Mouse (Mus musculus): Measurements from ENCODE around the gene Chrnb4. TPM values are rescaled to one million over a fixed set of nuclear protein-coding genes. Genes with fewer than 3 reads are reported as not detected.

The Chrnb4 gene
- total RNA-seq, 2 experiments from 2014 or later: not detected

DNA sequence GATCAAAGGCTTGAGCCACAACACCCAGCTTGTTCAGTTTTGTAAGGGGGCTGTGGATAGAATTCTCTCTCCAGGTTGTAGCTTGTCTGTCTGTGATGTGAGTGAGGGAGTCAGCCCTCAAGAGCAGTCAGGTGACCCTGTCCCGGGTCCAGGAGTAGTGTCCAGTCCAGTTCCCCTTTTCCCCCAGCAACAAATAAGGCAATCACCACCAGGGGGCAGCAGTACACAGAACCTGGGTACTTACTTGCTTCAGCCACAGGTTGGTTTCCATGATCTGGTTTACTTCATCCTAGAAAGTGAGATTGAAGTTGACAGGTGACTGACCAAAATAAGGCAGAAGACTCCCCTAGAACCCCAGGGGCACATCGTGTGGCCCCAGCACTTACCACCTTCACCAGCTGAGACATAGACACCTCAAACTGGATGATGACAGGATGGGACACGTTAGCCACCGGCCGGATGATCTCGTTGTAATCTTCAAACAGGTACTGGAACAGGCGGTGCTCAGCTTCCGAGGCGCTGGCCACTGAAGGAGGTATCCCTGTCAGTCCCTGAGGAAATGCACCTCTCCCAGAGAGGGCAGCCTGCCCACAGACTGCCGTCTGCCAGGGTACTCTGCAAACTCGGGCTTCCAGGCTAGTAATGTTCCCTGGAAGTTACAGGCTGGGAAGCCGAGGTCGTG is 24.5 kb downstream of the Chrnb4 start:
- peak; percentile 86 for ATAC-seq (replicated peaks; ENCODE audit: poor library complexity, severe bottlenecking)

DNA sequence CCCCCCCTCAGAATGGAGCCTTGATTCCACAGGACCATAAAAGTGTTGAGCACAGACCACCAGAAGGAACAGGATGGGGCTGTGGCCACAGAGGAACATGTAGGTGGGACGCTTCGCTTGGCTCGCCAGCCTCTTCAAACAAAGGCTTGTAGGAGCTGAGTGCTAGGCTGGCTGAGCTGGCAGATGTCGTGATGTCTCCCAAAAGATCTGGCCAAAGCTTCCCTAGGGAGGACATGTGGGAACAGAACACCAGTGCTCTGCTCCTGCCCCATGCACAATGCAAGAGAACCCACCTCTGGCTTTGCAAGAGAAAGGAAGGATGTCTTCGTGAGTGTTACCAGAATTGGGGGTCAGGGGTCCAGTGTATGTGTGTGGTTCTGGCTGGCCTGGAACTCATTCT is 25.3 kb downstream of the Chrnb4 start:
- ATAC-seq (replicated peaks; ENCODE audit: poor library complexity, severe bottlenecking): no peak

DNA sequence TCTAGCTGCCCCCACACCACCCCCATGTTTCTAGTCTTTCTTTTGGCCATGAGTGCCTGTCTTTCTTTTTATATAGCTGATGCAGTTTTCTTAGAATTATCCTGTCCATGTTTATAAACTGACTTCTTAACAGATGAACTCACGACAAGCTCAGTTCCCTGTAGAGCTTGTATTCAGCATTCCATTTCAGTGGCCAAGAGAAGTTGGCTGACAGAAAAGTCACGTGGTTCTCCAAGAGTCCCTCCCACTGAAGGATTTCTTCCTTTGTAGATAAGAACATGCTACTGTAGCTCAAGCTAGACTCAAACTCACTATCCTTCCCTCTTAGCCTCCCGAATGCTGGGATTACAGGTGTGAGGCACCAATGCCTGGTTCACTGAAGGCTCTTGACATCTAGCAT is 31.7 kb downstream of the Chrnb4 start:
- ATAC-seq (replicated peaks; ENCODE audit: poor library complexity, severe bottlenecking): no peak

DNA sequence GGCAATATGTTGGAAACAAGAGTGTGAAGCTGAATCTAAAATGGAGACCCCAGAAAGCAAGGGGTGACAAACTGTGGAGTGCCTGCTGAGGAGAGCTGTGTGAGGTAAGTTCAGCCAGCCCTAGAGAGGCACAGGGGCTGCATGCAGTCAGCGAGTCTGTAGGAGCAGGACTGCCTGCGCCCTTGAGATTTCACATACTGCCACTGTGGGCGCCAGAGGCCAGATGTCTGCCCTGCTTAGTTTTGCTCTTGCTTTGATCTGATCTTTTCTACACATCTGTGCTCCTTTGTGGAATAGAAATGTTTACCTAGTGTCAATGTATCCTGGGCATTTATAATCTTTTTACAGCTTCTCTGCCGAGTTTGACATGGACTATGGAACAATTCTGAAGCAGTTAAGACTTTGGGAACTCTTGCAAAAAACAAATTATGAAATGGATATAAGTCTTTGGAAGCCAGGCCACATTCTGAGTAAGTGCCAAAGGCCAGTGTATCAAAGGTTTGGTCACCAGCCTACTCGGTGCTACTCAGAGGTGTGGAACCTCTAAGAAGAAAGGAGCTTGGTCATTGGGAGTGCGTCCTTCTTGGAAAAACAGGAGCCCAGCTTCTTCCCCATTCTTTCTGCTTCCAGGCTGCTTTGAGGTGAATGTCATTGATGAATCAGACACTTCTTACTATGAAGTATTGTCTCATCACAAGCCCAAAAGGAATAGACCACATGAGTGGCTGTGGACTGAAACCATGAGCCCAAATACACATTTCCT is 37.8 kb downstream of the Chrnb4 start:
- ATAC-seq (replicated peaks; ENCODE audit: poor library complexity, severe bottlenecking): no peak

DNA sequence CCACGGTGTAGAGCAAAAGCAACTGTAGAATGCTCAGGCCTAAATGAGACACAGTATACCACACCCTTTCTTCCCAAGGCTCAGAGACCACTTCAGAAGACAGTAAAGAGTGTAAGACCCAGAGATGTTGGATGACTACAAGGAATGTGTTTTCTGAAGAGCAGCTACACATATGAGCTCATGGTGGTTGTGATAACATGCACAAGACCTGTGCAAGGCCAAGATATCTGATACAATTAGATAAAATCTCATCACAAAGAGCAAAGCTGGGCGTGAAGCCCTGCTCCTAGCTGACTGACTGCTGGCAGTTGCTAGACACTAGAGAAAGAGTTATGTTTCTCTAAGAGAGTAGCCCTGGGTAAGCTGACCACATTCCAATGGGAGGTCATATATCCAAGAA is 38.9 kb downstream of the Chrnb4 start:
- no peak for ATAC-seq (replicated peaks; ENCODE audit: poor library complexity, severe bottlenecking)

DNA sequence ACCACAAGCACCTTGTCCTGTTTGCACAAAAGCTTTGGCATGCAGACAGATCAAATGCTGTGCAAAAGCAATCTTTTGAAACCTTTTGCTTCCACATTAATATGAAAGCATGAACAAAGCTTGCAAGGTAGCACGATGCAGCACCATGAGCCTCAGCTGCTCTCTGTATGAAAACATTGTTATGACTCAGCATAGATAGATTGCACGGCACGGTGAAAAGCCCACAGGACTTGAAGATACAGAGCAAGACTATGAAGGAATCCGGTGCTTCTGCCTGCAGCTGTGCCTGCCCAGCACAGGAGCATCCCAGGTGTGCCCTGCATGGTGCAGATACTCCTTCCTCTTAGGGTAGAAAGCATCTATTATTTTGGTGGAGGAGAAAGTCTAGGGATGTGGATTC is 45.0 kb downstream of the Chrnb4 start:
- no peak for ATAC-seq (replicated peaks; ENCODE audit: poor library complexity, severe bottlenecking)

DNA sequence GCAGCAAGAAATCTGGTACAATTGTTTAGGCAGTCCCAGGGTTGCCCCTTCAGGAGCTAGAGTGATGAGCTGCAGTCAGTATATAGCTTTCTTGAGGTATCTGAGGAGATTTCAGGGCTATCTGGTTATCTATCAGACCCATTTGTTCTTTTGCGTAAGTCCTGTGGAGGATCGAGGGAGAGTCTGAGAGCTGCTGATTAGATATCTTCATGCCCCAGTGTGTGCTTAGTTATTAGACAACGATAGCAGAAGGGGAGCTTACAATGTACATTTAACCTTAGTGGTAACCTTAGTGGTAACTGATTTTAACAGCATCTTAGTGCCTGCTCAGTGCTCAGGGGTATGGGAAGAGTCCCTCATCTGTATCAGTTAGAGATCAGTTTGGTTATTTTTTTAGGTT is 52.9 kb downstream of the Chrnb4 start:
- ATAC-seq (replicated peaks; ENCODE audit: poor library complexity, severe bottlenecking): no peak

DNA sequence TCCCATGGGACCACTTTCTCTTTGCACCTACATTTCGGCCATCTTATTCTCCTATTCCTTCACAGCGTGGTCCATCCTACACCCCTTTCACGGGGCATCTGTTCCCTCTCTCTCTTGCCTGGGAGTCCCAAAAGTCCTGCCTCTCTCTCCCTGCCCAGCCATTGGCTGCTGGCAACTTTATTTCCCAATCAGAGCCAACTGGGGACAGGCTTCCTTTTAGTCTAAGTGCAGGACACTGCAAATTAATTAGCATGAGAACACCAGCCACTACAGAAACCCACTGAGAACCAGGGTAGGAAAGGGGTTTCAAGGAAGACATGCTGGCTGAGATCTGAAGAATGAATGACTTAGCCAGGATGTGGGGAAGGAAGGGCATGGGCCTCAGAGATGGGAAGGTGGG is 54.2 kb downstream of the Chrnb4 start:
- no peak for ATAC-seq (replicated peaks; ENCODE audit: poor library complexity, severe bottlenecking)

DNA sequence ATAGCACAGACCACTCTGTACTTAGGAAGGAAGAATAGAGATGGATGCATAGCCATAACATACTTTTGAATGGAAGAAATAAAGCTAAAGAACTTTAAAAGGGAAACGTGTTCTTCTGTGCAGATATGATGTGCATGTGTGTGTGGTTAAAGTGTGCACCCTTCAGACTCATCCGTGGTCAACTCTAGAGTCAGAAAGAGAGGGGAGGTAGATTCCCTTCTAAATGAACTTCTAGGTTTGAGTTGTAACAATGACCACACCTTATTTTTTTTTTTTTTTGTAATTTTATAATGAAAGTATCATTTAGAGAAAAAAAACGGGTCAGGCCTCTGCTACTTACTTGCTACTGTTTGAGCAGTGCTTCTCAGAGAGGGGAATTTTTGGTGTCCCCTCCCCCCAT is 58.2 kb downstream of the Chrnb4 start:
- no peak for ATAC-seq (replicated peaks; ENCODE audit: poor library complexity, severe bottlenecking)

DNA sequence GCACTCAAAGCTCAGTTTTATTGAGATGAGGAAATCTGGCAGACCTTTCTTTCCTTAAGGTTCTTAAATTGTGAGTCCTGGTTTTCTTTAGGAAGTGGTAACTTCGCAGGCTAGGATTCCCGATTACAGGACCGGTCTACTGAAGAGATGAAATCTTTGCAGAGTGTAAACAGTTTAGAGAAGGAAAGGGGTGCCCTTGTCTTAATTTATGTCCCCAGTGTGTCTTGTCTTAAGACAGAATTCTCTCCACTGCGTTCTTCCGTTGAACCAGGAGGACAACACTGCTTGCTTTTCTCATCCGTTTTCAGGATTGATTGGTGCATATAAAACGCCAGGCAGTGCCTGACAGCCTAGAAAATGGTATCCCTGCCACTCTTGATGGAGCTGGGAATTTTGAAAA is 66.2 kb downstream of the Chrnb4 start:
- ATAC-seq (replicated peaks; ENCODE audit: poor library complexity, severe bottlenecking): no peak

DNA sequence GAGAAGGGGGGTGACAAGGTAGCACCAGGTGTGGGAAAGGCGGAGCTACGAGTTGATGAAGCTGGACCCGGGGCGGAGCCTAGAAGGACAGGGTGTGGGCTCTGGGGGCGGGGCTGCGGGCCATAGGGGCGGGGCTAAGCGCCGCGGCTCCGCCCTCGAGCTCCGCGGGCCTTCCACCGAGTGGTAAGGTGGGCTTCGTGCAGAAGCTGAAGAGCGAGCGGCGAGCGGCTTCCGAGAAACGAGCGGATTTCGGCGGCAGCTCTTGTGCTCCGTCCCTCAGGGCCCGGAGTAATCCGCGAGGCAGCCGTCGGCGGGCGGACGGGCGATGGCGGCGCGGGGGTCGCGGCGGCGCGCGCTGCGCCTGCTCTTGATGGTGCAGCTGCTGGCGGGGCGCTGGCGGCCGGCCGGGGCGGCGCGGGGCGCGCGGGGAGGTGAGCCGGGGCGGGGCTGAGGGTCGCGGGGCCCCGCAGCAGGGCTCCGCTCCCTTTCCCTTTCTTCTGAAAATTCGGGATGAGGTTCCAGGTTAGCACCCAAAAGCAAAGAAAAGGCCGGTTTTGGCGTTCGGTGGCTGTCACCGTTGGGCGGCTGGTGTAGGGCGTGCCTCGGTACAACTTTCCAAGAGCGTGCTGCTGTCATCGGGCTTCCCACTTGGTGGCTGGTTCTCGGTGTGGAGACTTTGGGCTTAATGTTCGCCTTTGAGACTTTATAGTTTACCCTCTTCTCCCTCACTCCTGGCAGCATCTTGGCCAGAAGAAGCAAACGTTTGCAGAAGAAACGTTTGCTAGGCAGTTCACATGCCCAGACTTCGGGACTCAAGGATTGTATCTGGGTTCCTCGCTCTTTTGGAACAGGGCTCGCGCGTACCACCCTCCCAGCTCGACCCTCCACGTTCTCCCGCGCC is 67.0 kb downstream of the Chrnb4 start:
- peak; percentile 67 for ATAC-seq (replicated peaks; ENCODE audit: poor library complexity, severe bottlenecking)

DNA sequence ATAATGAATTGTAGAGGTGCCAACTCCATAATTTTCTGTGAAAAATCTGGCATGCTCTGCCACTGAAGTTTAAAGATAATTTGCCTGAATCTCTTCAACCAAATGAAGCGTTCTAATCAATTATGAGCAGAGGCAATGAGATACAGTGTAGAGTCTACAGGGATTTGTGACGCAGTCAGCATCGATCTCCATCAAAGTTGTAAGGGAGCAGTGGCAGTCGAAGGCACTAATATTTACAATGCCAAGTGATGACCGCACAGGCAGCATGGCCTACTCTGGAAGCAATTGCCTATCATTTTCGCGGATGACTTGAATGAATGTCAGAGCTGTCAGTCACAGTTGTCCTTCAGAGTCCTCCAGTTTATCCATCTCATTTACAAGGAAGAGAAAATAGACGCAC is 67.9 kb downstream of the Chrnb4 start, which contains the start of gene Chrna5:
Chrna5 (plus strand) TSS at position 207 of the 400 bp plus-strand sequence.
- no peak for ATAC-seq (replicated peaks; ENCODE audit: poor library complexity, severe bottlenecking)

Other genes starting within 250 kb of the Chrnb4 start
- 31.6 and 48.7 TPM in 2 replicates for gene Ireb2, start 185.0 kb downstream of the Chrnb4 start, total RNA-seq (2014; fragmentation: Nextera tagmentation)
- 24.9 and 31.9 TPM in 2 replicates for gene Ireb2, start 185.0 kb downstream of the Chrnb4 start, total RNA-seq (2017)
- gene Hykk, start 131.5 kb downstream of the Chrnb4 start, total RNA-seq (2014; fragmentation: Nextera tagmentation): not detected in 2 replicates
- not detected in 2 replicates for gene Hykk, start 131.5 kb downstream of the Chrnb4 start, total RNA-seq (2017)
- gene Psma4, start 98.0 kb downstream of the Chrnb4 start, total RNA-seq (2014; fragmentation: Nextera tagmentation): 265 and 329 TPM in 2 replicates
- gene Psma4, start 98.0 kb downstream of the Chrnb4 start, total RNA-seq (2017): 370 and 473 TPM in 2 replicates
- not detected in 2 replicates for gene AY074887, start 97.8 kb downstream of the Chrnb4 start, total RNA-seq (2014; fragmentation: Nextera tagmentation)
- not detected in 2 replicates for gene AY074887, start 97.8 kb downstream of the Chrnb4 start, total RNA-seq (2017)
- not detected in 2 replicates for gene Chrna5, start 67.9 kb downstream of the Chrnb4 start, total RNA-seq (2014; fragmentation: Nextera tagmentation)
- not detected in 2 replicates for gene Chrna5, start 67.9 kb downstream of the Chrnb4 start, total RNA-seq (2017)
- gene Chrna3, start 22.2 kb downstream of the Chrnb4 start, total RNA-seq (2014; fragmentation: Nextera tagmentation): not detected in 2 replicates
- not detected in 2 replicates for gene Chrna3, start 22.2 kb downstream of the Chrnb4 start, total RNA-seq (2017)
- gene Ube2q2, start 100.1 kb upstream of the Chrnb4 start, total RNA-seq (2014; fragmentation: Nextera tagmentation): 31.9 and 37.6 TPM in 2 replicates
- 46.8 and 51.0 TPM in 2 replicates for gene Ube2q2, start 100.1 kb upstream of the Chrnb4 start, total RNA-seq (2017)
- 50.3 and 51.3 TPM in 2 replicates for gene Fbxo22, start 160.1 kb upstream of the Chrnb4 start, total RNA-seq (2014; fragmentation: Nextera tagmentation)
- gene Fbxo22, start 160.1 kb upstream of the Chrnb4 start, total RNA-seq (2017): 51.9 and 63.0 TPM in 2 replicates